9 mouse cellular contexts compared by ENCODE assay signal in the genomic region with DNA sequence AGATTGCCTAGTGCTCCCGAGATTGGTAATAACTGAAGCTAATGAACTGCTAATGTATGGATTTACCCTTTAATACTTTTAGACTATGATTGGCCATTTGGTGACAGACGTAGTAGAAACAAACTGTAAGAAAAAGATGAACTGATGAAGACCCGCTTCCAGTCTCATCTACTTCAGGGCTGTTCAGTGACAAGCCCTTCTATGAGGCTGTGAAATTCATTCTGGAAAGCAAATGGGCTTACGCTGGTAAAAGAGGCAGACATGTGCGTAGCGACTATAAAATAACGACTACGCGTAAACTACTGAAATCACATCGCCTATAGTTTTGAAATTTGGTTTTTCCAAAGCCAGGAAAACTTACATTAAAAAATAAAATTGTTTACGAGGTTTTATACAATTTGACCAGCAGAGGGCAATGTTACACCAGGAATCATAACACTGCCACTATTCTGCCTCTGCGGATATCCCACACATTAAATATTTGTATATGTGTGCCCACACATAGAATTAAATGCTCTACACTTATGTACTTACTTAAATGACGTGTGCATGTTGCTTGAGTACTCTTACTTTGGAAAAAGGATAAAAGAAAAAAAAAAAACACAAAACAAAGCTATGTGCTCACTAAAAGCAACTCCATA. TPM values are rescaled to one million over a fixed set of nuclear protein-coding genes. Genes with fewer than 3 reads are reported as not detected.
DNase-seq lines count a peak whose midpoint lies in the region; ATAC-seq and TF ChIP-seq lines count a peak whose summit lies in the region.
"Had no signal": no experiment of that assay in that cellular context is flagged by ENCODE, and none has a peak within 500 bp of the region (broad histone marks: within the 10 kb centered on the region; RNA-seq: fewer than 3 reads in every experiment).

No protein-coding gene starts in this region.

- no peak overlapping the region for H3K4me2 ChIP-seq in kidney, embryonic 16.5 days (replicated peaks; ENCODE audit: low read depth, low read length)
- H3K4me2 ChIP-seq in hindbrain, embryonic 16.5 days (ENCODE audit: low read length): no peak overlapping the region
- H3K4me2 ChIP-seq in neural tube, embryonic 15.5 days: no peak overlapping the region
- H3K4me2 ChIP-seq: neural tube, embryonic 12.5 days had no signal

- 35% methylated on average over 13 of the region's 13 CpGs for whole genome bisulfite sequencing in kidney, embryonic 16.5 days
- 39% methylated on average over 13 of the region's 13 CpGs for WGBS in hindbrain, embryonic 16.5 days
- 38% methylated on average over 13 of the region's 13 CpGs for WGBS in neural tube, embryonic 15.5 days

- H3K9me3 ChIP-seq in kidney, embryonic 16.5 days (ENCODE audit: low read length): no peaks in the 10 kb centered on the region
- H3K9me3 ChIP-seq in E14TG2a.4 (ENCODE audit: low read length): no peaks in the 10 kb centered on the region
- H3K9me3 ChIP-seq in hindbrain, embryonic 16.5 days (ENCODE audit: control insufficient read depth, low read length): no peaks in the 10 kb centered on the region
- H3K9me3 ChIP-seq in neural tube, embryonic 15.5 days (replicated peaks): no peaks in the 10 kb centered on the region
- H3K9me3 ChIP-seq: neural tube, embryonic 12.5 days had no signal

- H3K27ac ChIP-seq in kidney, embryonic 16.5 days (ENCODE audit: low read length): no peak overlapping the region
- H3K27ac ChIP-seq in hindbrain, embryonic 16.5 days (ENCODE audit: low read depth, low read length): no peak overlapping the region
- no peak overlapping the region for H3K27ac ChIP-seq in neural tube, embryonic 15.5 days (replicated peaks)
- H3K27ac ChIP-seq: neural tube, embryonic 12.5 days had no signal

- ATAC-seq in kidney, embryonic 16.5 days (ENCODE audit: low FRiP score, low TSS enrichment): no peak
- ATAC-seq in hindbrain, embryonic 16.5 days: peak; percentile 76; the same call in 1 of the 2 replicates
- ATAC-seq in activated CD4-positive, CD25-positive, alpha-beta regulatory T cell, adult 4 months: no peak
- ATAC-seq in neural tube, embryonic 15.5 days (ENCODE audit: low FRiP score): no peak

- H3K4me1 ChIP-seq in kidney, embryonic 16.5 days (ENCODE audit: insufficient read depth, low read length): no peaks in the 10 kb centered on the region
- H3K4me1 ChIP-seq in E14TG2a.4 (replicated peaks; ENCODE audit: low read depth, low read length): no peaks in the 10 kb centered on the region
- no peaks in the 10 kb centered on the region for H3K4me1 ChIP-seq in hindbrain, embryonic 16.5 days (ENCODE audit: control insufficient read depth, insufficient read depth, low read depth, low read length)
- H3K4me1 ChIP-seq in neural tube, embryonic 15.5 days: no peaks in the 10 kb centered on the region
- H3K4me1 ChIP-seq: neural tube, embryonic 12.5 days had no signal

- peak; percentile 2 for DNase-seq in kidney, adult 9 months
- peak; percentile 47 for DNase-seq in adipocyte (ENCODE audit: low spot score)
- DNase-seq in T-cell, adult 2 months (ENCODE audit: low spot score): no peak

- TF ChIP-seq CTCF in E14TG2a.4 (conservative IDR thresholded peaks at IDR 0.05; ENCODE audit: low read length): peak; percentile 18

- H3K36me3 ChIP-seq in kidney, embryonic 16.5 days (ENCODE audit: insufficient read depth, low read length): no peaks in the 10 kb centered on the region
- no peaks in the 10 kb centered on the region for H3K36me3 ChIP-seq in E14TG2a.4 (ENCODE audit: insufficient read depth, low read length)
- H3K36me3 ChIP-seq in hindbrain, embryonic 16.5 days (ENCODE audit: control insufficient read depth, insufficient read depth, low read length): no peaks in the 10 kb centered on the region
- H3K36me3 ChIP-seq in neural tube, embryonic 15.5 days: no peaks in the 10 kb centered on the region
- H3K36me3 ChIP-seq: neural tube, embryonic 12.5 days had no signal

- no peaks in the 10 kb centered on the region for H3K27me3 ChIP-seq in kidney, embryonic 16.5 days (ENCODE audit: insufficient read depth, low read length)
- no peaks in the 10 kb centered on the region for H3K27me3 ChIP-seq in E14TG2a.4 (ENCODE audit: insufficient read depth, low read length)
- H3K27me3 ChIP-seq in hindbrain, embryonic 16.5 days (replicated peaks; ENCODE audit: control insufficient read depth, insufficient read depth, low read length): no peaks in the 10 kb centered on the region
- H3K27me3 ChIP-seq in neural tube, embryonic 15.5 days (replicated peaks): no peaks in the 10 kb centered on the region
- H3K27me3 ChIP-seq: neural tube, embryonic 12.5 days had no signal

- H3K9ac ChIP-seq in kidney, embryonic 16.5 days (replicated peaks; ENCODE audit: low read length): no peak overlapping the region
- no peak overlapping the region for H3K9ac ChIP-seq in hindbrain, embryonic 16.5 days (ENCODE audit: low read depth, low read length)
- H3K9ac ChIP-seq in neural tube, embryonic 15.5 days (replicated peaks): no peak overlapping the region
- H3K9ac ChIP-seq: neural tube, embryonic 12.5 days had no signal

- no peak overlapping the region for H3K4me3 ChIP-seq in kidney, embryonic 16.5 days (ENCODE audit: low read length)
- H3K4me3 ChIP-seq in E14TG2a.4 (replicated peaks; ENCODE audit: low read length): no peak overlapping the region
- no peak overlapping the region for H3K4me3 ChIP-seq in hindbrain, embryonic 16.5 days (ENCODE audit: low read length)
- H3K4me3 ChIP-seq in neural tube, embryonic 15.5 days (replicated peaks): no peak overlapping the region
- H3K4me3 ChIP-seq: neural tube, embryonic 12.5 days had no signal

RNA-seq across cellular contexts. Expression of a gene that starts 38.5 kb away (rescaled TPM):
- 0.67 and 1.4 TPM in 2 replicates for polyA plus RNA-seq in kidney, embryonic 16.5 days (2015; fragmentation: Nextera tagmentation; extraction: Ambion mirVana)
- 26.7 and 32.2 TPM in 2 replicates for polyA plus RNA-seq in hindbrain, embryonic 16.5 days (2015; fragmentation: Nextera tagmentation; extraction: Ambion mirVana)
- not detected for polyA plus RNA-seq in activated CD4-positive, CD25-positive, alpha-beta regulatory T cell, adult 4 months (2017; shearing (Covaris generic))
- polyA plus RNA-seq in neural tube, embryonic 15.5 days (2015; fragmentation: Nextera tagmentation; extraction: Ambion mirVana): 47.6 and 51.1 TPM in 2 replicates

Comparison
In these comparisons a context has a peak if more than half of its experiments do, and no peak if none do; other contexts are left out.
1. RNA of a gene that starts 38.5 kb away (polyA plus RNA-seq): 47.6 to 51.1 TPM in neural tube, embryonic 15.5 days and 26.7 to 32.2 TPM in hindbrain, embryonic 16.5 days; 0.67 to 1.4 TPM in kidney, embryonic 16.5 days and not detected in activated CD4-positive, CD25-positive, alpha-beta regulatory T cell, adult 4 months; every median in the first group is over 10 times any median in the second.